Mouse (Mus musculus) spleen, postnatal 10 days (tissue): Measurements from ENCODE around the gene Nlgn3.

Source experiments
- DNase-seq, 2 experiments: peaks; one replicate each; pipeline ENCODE4 v3.0.0; 2021 to 2022; ENCODE audit warnings: low spot score in 2 of 2

Gene Nlgn3

DNA sequence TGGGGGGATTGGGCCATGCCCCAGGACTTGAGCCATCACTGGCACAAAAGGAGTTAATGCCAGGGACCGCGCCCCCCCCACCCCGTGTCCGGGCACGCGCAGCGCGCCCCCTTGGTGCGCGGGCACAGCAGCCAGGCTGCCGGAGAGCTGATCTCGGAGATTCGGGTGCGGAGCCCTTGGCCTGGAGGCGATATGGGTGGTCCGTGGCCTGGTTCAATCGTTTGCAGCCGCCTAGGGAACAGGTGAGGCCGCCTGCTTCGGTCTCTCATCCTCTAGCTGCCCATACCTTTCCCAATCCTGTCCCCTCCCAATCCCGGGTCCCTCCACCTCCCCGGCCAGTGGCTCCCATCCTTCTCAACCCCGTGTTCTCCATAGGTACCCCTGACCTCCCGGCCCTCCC, at the start of gene Nlgn3:
TSS of gene Nlgn3 (plus strand) at position 114 of the 400 bp plus-strand sequence.
- peak in 1 of 2 experiments; percentile 21 for DNase-seq

DNA sequence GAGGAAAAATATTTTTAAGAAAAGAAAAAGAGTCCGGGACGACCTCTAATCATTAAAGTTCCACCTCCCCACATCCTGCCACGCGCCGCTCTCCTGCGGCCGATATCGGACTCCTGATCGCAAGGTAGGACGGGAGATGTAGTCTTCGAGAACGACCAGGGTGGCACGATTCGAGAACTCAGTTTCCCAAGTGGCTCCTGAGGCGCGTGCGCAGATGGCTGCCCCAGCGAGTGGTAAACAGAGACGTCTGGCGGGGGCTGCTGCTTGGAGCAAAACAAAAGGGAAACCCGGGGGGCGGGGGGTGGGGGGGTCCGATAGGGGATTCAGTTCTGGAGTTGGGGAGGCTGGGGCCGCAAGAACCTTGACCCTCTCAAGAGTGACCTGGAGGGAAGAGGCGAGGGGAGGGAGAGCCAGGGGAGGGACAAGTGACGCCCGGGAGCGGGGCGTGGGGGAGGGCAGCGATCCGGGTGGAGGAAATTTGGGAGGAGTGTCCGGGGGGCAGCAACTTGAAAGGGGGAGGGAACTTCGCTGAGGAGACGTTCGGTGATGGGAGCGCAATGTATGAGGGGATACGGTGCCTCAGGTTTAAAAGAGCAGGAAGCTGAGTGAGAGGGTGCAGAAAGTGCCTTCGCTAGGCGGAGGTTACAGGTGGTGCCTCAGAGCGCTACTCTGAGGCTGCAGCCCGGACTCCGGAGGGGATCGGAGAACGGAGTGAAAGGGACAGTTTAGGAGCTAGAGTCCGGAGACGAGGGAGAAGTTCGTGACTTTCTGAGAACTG, 44.8 kb upstream of the Nlgn3 start, which contains the start of gene Foxo4:
TSS of gene Foxo4 (plus strand) at position 577 of the 778 bp plus-strand sequence.
- DNase-seq = peak; percentile 67 to 90

DNA sequence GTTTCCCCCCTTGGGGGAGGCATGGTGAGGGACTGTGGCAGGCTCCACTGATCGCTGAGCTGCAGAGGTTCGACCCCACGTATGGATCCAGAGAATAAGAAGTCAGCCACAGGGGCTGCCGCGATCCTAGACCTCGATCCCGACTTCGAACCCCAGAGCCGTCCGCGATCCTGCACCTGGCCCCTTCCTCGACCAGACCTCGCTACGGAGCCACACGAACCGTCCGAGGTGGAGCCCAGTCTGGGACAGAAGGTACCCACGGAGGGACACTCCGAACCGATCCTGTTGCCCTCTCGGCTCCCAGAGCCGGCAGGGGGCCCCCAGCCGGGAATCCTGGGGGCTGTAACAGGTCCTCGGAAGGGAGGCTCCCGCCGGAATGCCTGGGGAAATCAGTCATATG, 44.2 kb upstream of the Nlgn3 start:
- peak in 1 of 2 experiments; percentile 32 for DNase-seq

DNA sequence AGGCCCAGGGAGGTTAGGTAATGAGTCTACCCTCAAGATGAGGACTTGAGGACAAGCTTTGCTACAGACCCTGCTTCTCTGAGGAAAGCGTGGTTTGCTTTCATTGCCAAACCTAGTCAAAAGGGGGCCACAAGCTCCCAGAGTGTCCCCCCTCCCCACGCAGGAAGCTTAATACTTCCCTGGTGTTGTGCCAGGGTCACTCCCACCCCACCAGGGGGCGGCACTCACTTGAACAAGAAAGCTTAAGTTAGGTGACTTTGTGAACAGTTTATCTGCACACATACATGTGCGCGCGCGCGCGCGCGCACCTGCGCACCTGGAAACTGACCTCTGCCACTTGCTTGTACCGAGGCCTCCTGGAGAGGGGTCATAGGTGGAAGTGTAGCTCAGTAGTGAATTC, 42.4 kb upstream of the Nlgn3 start:
- peak in 1 of 2 experiments; percentile 63 for DNase-seq

DNA sequence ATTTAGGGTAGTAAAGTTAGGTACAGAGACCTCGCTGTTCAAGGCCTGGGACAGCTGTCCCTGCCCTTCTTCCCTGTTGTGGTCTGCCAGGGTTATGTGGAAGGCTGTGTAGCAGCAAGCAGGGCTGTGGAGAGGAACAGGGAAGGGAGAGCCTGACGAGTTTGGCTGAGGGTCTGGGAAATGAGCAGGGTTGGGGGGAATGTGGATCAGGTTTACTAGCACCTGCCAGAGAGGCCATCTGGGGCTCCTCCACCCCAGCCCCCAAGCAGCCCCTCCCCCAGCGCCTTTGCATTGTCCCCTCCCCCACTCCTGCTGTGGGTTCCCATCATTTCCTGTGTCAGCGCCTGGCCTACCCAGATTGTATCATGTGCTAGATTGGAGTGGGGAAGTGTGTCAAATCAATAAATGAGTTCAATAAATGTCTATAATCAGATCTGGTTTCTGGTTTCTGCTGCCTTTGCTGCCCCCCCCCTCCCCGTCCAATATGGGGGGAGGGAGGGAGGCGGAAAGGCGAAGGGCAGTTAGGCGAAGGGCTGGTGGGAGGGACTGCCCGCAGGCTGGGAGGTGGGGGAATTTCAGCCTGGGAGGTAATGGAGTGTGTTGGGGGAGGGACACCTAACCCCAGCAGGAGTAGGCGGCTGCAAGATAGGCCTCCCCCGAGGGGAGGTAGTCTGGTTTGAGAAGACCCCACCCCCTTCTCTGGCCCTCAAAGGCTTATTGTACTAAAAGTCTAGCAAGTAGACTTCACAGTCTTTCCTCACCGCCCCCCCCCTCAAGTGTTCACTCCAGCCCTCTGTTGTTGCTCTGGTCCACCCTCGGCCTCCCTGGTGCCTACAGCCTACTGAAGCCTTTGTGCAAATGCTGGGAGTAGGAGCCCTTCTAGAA, 38.3 kb upstream of the Nlgn3 start:
- DNase-seq = no peak

DNA sequence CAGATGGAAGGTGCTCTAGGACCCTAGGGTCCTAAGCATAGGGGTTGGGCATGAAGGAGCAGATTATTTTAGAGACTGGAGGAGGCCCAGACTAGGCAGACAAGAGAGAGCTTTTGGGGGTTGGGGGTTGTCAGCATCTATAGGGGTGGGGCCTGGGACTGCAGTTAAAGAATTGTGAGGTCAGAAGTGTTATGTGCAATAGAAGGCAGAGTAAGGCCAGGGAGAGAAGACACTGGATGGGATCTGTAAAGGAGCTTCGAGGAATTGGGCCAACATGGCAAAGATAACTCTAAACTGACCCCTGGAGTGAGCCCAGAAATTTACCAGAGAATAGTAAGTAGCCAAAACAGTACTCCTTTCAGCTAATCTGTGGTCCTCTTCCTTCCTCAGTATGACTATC, 35.1 kb upstream of the Nlgn3 start, which contains the start of gene Gm614:
TSS of gene Gm614 (minus strand) at position 101 of the 400 bp plus-strand sequence.
- no peak for DNase-seq

DNA sequence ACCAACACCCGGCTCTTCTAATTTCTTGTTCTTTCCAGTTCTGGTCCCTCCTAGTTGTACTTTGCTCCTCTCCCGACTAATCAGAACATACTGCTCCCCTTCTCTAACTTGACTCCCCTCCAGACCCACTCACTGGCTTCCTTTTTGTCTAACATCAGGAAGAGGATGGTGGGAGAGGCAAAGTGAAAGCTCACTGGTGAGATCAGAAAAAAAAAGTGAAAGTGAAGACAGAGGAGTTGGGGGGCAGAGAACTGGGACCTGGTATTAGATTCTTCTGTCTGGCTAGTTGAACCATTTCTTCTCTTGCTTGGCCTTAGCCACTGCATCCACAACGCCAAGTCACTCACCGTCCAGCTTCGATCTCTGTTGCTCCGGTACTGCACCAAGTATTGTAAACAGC, 32.3 kb upstream of the Nlgn3 start:
- DNase-seq = no peak

DNA sequence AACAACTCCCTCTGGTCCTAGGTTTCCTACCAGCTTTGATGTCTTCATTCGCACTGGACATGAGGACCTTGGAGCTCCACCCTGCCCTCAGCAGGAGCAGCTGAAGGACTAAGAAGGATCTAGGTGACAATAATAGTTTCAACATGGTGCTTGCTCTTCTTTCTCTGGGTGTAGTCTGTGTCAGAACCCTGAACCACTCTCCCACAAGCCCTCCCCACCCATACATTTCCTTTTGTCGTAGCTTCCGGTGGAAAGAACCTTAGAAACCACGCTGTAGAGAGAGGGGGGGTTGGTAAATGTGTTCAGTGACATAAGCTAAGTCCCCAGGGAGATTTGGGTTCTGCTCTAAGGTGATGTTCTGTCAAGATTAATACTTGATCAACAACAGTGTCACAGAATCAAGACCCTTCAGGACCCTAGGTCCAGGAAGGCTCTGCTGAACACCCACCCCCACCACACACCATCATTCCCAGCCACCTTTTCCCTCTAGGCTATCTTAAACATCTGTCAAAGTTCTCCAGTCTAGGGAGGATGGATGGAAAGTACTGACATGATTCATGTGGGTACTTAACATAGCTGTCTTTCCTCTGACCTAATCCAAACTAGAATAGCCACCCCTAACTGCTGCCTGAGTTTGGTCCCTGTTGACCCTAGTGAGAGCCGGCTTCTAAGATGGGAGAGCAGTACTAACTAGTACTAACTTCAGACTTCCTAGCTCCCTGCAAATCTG, 30.8 kb upstream of the Nlgn3 start, which contains the start of gene Il2rg:
TSS of gene Il2rg (minus strand) at position 231 of the 730 bp plus-strand sequence.
- DNase-seq = peak in 1 of 2 experiments; percentile 42

DNA sequence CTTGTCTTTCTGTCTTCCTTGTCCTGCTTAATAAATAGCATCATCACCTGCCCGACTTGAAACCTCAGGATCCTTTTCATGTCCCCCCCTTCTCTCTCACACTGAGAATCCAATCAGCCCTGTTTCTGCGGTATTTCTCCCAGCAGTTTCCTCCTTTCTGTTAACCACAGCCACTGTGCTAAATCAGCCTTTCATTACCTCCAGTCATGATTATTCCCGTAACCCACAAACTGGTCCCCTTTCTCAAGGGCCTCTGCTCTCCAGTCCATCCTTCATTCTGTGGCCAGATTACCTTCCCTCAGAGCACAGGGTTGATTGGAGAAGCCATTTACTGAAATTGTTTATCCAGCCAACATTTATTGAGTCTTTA, 30.2 kb upstream of the Nlgn3 start, which contains the start of gene Gm20489:
TSS of gene Gm20489 (minus strand) at position 269 of the 370 bp plus-strand sequence.
- no peak for DNase-seq

DNA sequence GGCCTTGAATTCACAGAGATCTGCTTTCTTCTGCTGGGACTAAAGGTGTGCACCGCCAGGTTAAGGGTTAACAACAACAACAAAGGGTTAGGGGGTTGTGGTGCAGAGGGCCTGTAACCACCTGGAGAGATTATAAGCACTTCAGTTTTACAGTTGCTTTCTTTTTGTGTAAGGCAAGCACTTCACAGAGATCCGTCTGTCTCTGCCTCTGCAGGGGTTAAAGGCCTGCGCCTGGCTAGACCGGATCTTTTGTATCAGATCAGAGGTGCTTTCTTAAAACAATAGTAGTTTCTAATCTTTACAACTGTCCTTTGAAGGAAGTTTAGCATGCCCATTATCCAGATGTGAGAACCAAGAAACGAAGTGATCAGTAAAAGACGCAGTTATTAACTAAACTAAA, 25.6 kb upstream of the Nlgn3 start:
- no peak for DNase-seq

DNA sequence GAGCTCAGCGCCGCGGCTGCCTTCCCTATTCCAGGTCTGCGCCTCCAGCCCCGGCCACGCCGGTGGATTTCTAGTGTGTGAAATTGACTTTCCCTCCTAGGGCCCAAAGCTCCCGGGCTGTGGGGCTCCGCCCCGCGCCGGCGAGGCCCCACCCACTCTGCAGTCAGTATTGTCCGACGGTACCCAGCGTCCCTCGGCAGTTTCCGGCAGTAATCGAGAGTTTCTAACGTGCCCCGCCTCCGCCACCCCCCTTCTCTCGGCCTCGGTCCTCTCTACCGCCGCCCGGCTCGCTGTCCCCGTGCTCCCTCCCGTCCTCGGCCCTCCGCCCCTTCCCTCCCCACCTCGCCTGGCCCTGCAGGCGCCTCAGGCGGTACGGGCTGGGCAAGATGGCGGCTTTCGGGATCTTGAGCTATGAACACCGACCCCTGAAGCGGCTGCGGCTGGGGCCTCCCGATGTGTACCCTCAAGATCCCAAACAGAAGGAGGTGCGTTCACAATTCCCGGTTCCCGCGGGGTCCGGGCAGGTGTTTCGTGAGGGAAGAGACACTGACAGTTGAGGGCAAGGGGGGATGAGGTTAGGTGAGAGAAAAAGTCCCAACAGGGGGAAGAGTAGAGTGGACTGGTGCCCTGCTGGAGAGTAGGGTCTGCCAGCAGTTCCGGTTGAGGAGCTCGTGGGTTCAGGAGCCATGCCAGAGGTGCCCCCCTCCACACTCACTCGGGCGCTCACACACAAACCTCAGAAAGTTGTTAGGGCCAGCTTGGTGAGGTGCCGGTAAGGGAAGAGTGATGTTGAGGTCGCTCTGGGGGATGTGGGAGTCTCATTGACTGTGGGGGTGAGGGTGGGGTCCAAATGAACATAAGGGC, 24.9 kb upstream of the Nlgn3 start, which contains the start of gene Med12:
TSS of gene Med12 (plus strand) at position 156 of the 864 bp plus-strand sequence.
- peak; percentile 76 to 94 for DNase-seq

DNA sequence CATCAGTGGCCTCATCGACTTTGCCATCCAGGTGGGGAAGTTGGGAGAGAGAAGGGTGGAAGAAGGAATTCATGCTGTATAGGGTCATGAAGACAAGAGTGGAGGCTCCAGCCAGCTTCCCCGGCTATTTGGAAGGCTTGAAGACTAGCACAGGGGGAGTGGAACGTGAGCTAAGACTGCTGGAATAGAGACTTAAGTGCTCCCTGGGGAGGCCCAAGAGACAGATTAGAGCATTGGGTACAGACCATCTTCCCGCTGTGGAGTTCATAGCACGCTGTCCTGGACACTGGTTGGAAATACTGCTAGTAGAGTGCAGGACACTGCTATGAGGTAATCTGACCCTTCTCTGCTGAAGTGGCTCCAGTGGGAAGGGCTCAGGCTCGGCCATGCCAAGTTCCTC, 16.2 kb upstream of the Nlgn3 start:
- no peak for DNase-seq

DNA sequence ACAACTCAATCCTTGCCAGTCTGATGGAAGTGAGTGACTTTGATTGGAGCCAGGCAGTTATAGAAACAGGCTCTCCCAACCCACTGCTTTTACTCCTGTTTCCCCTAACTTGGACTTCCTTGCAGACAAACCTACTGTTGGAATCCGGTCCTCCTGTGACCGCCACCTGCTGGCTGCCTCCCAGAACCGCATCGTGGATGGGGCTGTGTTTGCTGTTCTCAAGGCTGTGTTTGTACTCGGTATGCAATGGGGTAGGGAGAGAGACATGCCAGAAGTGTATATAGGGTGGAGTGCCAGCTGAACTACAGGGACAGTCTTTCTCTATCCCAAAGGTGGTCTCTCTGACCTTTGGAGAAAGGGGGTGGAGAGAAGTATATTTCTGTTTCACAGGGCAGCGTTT, 13.4 kb upstream of the Nlgn3 start:
- DNase-seq = peak in 1 of 2 experiments; percentile 79

DNA sequence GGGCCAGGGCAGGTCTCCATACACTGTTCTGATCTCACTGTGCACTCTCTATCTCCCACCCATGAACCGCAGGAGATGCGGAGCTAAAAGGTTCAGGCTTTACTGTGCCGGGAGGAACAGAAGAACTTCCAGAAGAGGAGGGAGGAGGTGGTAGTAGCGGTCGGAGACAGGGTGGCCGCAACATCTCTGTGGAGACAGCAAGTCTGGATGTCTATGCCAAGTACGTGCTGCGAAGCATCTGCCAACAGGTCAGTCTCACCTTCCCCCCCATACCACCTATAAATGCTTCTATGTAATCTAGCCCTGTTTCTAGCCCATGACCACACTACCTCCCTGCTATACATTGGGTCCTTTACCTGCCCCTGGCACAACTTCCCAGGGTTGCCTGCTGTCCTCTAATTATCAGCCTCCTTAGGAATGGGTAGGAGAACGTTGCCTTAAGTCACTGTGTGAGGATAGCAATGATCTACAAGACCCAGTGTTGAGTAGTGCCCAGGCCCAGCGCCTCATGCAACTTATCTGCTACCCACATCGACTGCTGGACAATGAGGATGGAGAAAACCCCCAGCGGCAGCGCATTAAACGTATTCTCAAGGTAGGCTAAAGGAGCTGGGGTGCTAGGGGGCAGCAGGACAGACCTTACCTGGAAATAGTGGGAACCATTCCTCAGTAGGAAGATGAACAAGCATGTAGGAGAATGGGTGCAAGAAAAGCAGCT, 12.9 kb upstream of the Nlgn3 start:
- DNase-seq = no peak

DNA sequence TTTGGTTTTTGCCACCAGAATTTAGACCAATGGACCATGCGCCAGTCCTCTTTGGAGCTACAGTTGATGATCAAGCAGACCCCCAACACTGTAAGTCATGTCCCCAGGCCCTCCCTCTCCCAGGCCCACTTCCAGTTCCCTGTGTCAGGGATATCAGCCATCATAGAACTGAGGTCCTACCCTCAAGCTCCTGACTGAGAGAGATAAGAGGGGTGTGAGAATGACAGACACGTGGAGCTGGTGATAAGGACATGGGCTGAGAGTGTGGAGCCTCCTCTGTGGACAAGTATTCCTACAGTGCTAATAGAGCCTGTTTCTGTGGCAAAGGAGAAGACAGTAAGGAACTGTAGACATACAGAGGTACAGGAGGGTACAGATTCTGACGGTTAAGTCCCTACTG, 11.4 kb upstream of the Nlgn3 start:
- peak in 1 of 2 experiments; percentile 50 for DNase-seq

DNA sequence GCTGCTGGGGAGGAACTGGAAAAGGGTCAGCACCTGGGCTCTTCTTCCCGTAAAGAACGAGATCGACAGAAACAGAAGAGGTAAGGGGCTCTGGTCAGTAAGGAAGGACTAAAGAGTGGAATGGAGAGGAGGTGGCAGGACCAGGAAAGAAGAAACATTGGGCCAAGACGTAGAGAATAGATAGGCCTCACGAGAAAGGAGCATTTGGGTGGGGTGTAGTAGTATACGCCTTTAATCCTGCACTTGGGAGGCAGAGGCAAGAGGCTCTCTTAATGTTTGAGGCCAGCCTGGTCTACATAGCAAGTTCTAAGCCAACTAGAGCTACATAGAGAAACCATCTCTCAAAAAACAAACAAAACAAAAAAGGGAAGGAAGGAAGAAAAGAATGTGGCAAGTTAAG, 10.5 kb upstream of the Nlgn3 start:
- DNase-seq = no peak

DNA sequence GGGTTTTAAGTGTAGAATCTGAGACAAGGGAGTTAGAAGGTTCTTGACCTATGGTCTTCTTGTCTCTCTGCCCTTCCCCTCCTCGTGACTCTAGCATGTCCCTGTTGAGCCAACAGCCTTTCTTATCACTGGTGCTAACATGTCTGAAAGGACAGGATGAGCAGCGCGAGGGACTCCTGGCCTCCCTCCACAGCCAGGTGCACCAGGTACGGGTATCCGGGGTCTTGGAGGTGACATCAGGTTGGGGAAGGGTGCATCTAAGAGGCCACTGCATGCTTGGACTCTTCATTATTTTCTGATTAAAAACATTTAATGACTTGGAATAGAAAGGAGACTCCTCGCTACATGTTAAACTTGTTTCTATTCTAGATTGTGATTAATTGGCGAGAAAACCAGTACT, 9.9 kb upstream of the Nlgn3 start:
- no peak for DNase-seq

DNA sequence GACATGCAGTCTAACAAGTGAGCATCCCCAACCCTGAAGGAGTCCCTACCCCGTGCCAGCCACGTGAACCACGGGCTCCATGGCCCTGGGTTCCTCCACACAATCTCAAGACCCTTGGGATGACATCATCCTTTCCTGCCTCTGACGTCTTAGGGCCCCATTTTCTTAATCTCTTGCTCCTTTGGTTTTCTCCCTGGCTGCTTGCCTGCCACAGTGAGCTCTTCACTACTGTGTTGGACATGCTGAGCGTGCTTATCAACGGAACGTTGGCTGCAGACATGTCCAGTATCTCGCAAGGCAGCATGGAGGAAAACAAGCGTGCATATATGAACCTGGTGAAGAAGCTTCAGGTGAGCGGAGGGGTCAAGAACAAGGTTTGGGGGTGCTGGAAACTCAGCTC, 8.9 kb upstream of the Nlgn3 start:
- peak in 1 of 2 experiments; percentile 32 for DNase-seq

DNA sequence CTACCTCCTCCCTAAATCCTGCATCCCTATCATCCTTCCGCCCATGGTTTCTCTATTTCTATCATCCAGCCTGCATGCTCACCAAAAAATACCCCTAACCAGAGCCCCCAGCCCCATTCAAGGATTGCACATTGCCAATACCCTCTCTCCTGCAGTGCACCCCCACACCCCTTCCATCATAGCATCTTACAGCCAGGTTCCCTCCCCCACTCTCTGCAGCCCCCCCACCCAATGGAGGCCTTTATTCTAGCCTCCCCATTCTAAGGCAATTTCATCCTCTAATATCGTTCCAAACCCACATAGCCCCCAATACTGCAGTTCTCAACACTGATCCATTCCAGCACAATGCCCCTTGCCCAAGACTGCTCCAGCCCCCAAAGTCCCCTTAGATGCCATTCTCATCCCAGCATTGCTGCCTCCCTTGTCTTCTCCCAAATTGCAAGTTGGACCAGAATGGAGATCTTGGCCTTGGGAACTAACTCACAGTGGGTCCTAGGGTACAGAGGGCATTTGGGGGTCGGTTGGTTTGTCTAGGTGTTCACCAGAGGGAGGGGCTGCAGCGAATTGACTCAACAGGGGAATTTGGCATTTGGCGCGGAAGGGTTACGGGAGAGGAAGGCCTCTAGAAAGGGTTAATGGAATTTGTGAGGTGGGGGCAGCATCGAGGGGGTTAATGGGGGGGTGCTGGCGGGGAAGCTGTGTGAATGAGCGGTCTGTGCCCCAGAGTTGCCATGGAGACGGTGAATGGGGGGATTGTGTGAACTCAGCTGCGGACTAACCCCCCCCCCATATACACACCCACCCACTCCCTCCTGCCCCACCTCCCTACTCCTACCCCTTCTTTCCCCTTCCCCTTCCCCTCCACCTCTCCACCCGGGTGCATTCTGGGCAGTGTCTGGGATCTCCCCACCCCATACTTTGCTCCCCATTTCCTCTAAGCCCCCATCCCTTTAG, 782 bp downstream of the Nlgn3 start:
- DNase-seq = no peak
